Mouse (Mus musculus) 3134 (cell line): Measurements from ENCODE around the gene Snx3.

Experiments used
- DNase-seq: peaks from one replicate; pipeline ENCODE4 v3.0.0-alpha.2; 2011; ENCODE audit warnings: low spot score; ENCODE audit not compliant: insufficient read length; ENCODE audit errors: extremely low read depth

The Snx3 gene

DNA sequence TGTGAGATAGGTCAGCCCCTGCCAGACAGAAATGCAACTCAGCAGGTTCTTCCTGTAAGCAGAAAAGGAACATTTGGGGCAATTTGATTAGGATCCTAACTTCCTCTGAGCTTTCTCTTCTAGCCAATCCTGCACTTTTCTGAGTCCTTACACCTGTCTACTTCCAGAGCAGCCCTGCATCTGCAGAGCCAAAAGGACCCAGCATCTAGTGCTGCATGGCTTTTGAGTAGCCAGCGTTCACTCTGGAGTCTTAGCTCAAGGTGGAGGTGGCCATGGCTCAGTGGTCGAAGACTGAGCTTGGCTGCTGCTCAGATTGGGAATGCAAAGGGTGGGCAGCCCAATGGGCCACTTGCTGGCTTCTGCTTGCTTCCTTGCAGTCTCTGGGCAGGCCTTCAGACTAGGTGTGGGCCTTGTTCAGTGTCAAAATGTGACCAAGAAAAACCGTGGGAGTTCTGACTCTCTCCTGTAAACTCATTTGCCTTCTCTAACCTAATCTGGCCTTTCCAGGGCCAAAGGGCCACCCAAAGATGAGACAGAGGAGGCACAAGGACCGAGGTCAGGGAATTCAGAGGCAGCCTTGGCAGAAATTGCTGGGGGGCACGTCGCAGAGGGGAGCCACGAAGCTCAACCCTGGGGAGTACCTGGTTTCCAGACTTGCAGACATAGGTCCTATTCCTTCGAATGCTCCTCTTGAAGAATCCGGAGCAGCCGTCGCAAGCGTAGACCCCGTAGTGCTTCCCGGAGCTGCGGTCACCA is 75.9 kb downstream of the Snx3 start:
- no peak for DNase-seq

GRCm38 (mm10) chr10:42578281-42578675 is 76.4 kb downstream of the Snx3 start:
- DNase-seq, result no peak

DNA sequence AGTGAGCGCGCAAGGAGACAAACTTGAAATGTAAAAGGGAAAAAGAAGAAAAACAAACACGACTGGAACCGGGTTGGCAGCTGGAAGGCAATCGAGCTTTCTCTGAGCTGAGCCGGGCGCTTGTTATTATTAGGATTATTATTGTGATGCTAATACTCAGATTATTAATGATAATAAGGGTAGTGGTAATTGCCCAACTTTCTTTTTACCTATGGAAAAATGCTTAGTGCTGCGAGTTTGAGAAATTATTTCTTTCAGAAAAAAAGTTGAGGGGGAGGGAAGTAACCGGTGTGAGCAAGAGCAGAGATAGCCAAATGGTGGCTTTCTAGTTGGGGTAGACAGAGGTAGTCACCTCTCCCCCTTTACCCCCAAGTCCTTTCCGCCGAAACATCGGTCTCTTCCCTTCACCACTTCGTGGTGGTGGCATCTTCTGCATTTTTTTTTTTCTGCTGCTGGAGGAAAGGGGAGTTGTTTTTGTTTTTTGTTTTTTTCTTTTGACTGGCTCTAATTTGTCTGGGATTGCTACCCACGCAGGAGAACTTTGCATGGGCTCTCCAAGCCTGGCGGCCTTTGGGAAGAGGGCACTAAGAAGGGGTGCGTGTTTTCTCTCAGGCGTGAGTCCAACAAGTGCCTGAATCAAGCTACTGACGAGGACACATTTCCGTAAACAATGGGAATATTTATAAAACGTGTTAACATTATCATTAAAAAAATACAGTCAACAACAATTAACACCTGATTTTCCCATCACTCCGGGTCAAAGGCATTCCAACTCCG is 77.1 kb downstream of the Snx3 start:
- DNase-seq, result no peak

DNA sequence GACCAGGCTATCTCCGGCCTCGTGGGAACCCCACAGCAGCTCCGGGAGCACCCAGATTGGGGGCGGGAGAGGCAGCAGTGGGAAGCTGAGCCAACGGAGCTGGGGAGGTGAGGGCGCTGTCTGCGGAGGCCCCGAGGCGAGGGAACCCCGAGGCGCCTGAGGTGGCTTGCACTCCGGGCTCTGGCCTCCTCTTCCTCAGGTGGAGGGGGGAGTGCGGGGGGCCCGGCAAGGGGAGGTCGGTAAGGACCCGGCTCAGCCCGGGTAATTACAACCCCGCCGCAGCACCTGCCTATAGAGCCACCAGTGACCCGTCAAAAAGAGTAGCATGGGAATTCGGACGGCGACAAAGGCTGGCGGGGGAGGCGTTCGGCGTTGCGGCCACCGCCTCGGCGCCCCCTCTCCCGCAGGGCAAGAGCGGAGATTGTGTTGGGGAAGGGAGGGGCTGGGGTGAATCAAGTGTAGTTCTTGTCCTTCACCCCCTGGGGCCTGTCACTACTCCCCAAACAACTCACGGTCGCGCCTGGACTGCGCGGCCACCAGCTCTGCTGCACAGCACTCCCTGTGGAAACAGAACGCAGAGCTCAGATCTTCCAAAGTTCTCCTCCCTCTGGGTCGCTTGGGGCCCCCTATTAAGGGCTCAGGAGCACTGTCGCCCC is 77.8 kb downstream of the Snx3 start:
- no peak for DNase-seq

DNA sequence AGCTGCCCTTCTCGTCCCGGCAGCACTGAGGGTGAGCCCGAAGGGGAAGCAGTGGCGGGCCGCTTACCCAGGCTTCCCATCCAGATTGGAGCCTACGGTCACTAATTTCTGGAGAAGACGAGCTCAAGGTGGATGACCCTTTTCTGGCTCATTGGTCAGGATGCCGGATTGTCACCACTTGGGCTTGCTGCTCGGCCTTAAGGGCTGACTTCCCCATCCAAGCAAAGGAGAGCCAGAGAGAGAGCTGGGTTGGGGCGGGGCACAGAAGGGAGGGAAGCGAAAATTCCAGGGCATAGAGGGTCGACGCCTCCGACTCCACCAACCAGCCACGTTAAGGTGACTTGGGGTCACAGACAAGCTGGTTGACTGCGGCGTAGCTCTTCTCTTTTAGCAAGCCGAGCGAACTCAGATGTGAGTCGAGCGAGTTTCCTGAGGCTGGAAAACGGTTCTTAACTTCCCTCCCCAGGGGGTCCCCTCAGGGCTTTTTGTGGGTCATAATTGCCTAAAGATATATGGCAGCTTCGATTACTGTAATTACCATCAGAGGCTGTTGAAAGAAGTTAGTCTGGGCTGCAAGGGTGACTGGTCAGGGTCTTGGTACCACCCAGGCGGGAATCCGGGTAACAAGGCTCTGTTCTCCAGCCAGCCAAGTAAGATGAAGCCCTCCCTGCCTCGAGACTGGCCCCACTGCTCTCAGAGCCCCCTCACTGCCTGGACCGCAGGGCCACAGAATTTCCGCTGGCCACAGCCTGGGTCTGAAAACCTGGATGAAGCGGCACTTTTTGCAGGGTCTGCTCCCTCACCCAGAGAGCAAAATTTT is 78.5 kb downstream of the Snx3 start:
- no peak for DNase-seq

- DNase-seq, result no peak
These were observed 79.1 kb downstream of the Snx3 start for GRCm38 (mm10) chr10:42580951-42581277.

GRCm38 (mm10) chr10:42581694-42582565 is 80.1 kb downstream of the Snx3 start:
- no peak for DNase-seq

- DNase-seq, result no peak
These were observed 80.8 kb downstream of the Snx3 start for GRCm38 (mm10) chr10:42582566-42583110.

DNA sequence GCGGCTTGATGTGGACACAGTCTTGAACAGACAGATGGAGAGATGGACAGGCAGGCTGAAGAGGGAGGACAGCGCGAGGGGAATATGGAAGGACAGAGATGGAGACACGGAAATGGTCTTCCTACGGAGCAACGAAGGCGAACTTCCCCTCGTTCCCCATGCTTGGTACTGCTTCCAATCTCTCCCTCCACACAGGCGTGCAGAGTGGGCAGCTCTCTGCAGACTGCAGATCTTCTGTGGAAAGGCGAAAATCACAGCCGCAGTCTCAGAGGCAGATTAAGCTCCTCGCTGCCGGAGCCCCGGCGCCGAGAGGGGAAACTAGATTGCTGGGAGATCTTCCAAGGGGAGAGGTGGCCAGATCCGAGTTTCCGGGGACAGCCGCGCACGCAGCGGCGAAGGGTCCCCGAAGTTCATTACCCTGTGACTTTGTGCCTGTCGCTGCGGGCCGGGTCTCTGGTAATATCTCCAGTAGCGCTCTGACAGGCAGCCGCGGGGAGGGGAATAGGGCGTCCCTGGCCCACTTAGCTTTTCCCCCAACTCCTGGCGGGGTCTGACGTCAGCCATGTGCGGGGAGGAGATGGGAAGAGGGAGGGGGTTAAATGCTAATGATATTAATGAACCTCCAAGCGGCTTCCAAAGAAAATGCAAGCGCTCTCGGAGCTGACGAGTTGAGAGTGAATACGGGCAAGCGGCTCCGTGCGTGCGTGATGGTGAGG is 81.5 kb downstream of the Snx3 start, which contains the start of the genes Nr2e1 and Ostm1:
Nr2e1 (minus strand) TSS at position 476 of the 716 bp plus-strand sequence.
Ostm1 (plus strand) TSS at position 666 of the 716 bp plus-strand sequence.
- DNase-seq, result no peak

- DNase-seq, result no peak
These were observed 82.1 kb downstream of the Snx3 start for GRCm38 (mm10) chr10:42583902-42584435.

- no peak for DNase-seq
These were observed 82.7 kb downstream of the Snx3 start for GRCm38 (mm10) chr10:42584436-42584983.
